Mouse (Mus musculus): ENCODE measurements around the gene Matn1.
A peak's percentile ranks its signal among the peaks of the same experiment; 100 is the strongest.

Gene Matn1

GRCm38 (mm10) chr4:130916639-130917038 lies 27.5 kb upstream of the Matn1 start:
- DNase-seq (ENCODE audit: low read depth in 2 of 2, low spot score in 2 of 2): no peak

- DNase-seq (ENCODE audit: low read depth in 2 of 2, low spot score in 2 of 2): no peak
These were observed 26.6 kb upstream of the Matn1 start for GRCm38 (mm10) chr4:130917564-130917963.

DNA sequence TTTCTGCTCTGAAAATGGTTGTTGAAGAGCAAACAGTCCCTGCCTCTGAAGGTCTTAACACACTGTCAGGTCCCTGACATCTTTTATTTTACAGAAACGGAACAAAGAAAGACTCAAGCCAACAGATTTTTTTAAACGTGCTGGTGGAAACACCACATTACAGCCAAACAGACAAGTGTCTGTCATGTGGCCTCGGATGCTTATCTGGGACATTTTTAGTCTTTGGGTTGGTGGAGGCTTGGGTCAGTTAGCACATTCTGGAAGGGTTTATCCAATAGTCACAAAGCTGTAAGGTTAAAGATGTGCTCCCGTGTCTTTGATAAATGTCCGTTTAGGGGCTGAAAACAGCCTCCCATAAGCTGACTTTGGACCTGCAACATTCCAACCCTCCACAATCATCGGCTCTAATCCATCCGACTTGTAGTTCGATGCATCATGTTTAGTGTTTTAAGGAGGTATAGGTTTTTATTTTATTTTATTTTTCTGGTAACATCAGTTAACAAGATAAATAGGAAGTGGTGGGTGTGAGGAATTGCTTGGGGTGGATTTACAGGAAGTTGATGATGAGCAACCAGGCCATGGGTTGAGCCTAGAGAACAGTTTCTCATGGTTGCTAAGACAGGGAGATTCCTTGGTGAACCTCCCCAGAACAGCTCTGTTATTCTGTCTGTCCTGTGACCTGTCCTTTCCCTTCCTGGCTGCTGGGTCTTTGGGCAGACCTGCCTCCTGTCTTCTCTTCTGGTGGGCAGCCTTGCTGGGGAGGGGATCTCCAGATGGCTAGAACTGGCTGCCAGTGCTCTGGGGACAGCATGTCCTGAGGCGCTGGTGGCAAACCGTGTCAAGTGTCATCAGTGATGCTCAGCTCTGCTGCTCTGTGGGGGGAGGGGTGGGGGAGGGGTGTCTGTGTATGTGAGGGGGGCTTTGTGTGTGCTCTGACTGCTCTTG lies 25.1 kb upstream of the Matn1 start:
- DNase-seq (ENCODE audit: low read depth in 2 of 2, low spot score in 2 of 2): no peak

DNA sequence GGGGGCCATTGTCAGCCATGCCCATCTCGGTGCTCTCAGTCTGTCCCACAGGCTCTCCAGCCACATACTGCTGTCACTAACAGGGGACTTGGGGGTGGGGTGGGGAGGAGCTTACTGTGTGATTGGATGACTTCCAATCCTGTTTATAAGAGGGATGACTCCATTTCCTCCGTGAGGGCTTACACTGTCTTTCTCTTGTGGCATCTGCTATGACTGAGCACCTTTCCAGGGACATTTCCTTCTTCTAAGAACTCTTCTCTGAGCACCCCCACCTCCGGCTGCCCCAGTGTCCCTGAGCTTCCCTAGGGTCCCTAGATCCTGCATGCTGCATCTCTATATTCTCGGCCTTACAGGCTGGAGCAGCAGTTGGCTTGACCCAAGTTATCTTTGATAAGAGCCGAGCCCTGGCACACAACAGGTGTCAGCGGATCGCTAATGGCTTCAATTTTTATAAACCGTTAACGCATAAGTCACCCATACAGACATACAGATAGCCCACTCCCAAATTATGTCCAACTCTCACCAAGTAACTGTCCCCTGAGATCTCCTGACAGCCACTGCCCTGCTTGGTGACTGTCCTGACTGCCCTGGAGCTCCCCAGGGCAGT lies 24.3 kb upstream of the Matn1 start:
- DNase-seq (ENCODE audit: low read depth in 2 of 2, low spot score in 2 of 2): no peak

GRCm38 (mm10) chr4:130920951-130921693 lies 23.1 kb upstream of the Matn1 start:
- peak; percentile 55 to 67 for DNase-seq (ENCODE audit: low read depth in 2 of 2, low spot score in 2 of 2)

DNA sequence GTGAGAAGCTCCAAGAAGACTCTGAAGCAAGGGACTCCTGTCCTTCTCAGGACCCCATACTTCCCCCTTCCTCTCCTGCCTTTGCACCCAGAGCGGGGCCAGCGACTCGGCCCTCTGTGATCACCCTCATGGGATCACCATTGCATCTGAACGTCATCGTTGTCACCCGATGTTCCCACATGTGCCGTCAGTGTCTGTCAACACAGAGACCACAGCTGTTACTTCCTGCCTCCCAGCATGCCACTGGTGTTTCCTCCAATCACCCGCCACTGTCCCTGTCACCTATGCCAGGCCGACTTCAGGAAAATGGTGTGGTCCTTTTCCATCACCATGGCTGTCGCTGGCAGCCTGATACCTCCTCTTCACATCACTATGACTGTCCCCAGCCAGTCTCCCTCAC lies 22.2 kb upstream of the Matn1 start:
- DNase-seq (ENCODE audit: low read depth in 2 of 2, low spot score in 2 of 2): peak in 1 of 2 experiments; percentile 38

DNA sequence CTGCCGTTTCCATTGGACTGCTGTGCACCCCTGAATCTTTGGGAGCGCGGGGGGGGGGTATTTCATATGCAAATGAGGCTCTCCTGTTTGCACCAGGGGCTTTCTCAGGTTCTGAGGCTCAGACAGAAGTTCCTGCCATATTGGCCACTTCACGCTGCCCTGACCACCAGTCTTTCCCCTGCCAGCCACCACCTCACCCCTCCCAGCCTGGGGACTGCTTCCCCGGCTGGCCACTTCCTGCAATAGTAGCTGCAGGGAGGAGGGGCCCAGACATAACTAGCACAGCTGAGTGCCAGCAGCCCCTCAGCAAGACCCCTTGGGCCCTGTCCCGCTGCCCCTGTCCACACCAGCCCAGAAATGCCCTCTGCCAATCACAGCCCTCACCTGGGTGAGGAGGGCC lies 17.9 kb upstream of the Matn1 start:
- DNase-seq (ENCODE audit: low read depth in 2 of 2, low spot score in 2 of 2): no peak

- no peak for DNase-seq (ENCODE audit: low read depth in 2 of 2, low spot score in 2 of 2)
These were observed 16.4 kb upstream of the Matn1 start for GRCm38 (mm10) chr4:130927821-130928220.

DNA sequence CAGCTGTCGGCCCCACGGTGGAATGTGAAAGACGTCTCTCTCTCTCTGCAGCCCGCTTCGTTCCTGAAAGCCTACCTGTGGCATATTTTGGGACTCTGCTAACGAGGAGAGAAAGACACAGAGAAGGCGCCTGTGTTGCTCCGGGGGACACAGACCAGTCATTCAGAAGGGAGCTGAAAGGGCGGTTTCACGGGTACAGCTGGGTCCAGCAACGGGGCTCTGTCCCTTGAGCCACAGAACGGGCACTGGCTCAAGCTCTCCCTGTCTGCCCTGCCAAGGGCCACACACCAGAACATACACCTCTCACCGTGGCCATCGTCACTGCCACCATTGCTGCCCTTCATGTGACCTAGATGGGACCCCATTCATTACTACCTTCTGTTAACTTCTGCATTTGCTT lies 1.5 kb upstream of the Matn1 start:
- DNase-seq (ENCODE audit: low read depth in 2 of 2, low spot score in 2 of 2): no peak

GRCm38 (mm10) chr4:130944779-130945178 lies 594 bp downstream of the Matn1 start:
- DNase-seq (ENCODE audit: low read depth in 2 of 2, low spot score in 2 of 2): no peak

GRCm38 (mm10) chr4:130947094-130947647 lies 3.0 kb downstream of the Matn1 start:
- peak in 1 of 2 experiments; percentile 45 for DNase-seq (ENCODE audit: low read depth in 2 of 2, low spot score in 2 of 2)

DNA sequence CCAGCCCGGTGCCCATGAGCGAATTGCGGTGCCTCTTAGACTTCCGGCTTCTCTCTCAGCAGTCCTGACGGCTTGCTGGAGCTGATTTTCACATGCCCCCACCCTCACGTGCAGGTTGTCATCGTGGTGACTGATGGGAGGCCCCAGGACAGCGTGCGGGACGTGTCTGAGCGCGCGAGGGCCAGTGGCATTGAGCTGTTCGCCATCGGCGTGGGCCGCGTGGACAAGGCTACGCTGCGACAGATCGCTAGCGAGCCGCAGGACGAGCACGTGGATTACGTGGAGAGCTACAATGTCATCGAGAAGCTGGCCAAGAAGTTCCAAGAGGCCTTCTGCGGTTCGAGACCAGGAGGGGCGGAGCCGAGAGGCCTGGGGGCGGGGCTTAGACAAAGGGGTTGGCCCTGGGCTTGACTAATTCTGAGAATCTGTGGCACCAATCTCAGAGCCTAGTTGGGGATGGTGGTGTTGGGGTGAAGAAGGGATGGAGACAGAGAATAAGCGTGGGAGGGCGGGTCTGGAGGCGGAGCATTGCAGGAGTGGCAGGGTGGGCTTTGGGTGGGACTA lies 5.7 kb downstream of the Matn1 start:
- DNase-seq (ENCODE audit: low read depth in 2 of 2, low spot score in 2 of 2): no peak

- peak; percentile 31 to 53 for DNase-seq (ENCODE audit: low read depth in 2 of 2, low spot score in 2 of 2)
These were observed 8.3 kb downstream of the Matn1 start for GRCm38 (mm10) chr4:130952531-130952930.

GRCm38 (mm10) chr4:130957156-130957555 lies 13.0 kb downstream of the Matn1 start:
- no peak for DNase-seq (ENCODE audit: low read depth in 2 of 2, low spot score in 2 of 2)

- DNase-seq (ENCODE audit: low read depth in 2 of 2, low spot score in 2 of 2): no peak
These were observed 14.6 kb downstream of the Matn1 start for GRCm38 (mm10) chr4:130958812-130959211.

DNA sequence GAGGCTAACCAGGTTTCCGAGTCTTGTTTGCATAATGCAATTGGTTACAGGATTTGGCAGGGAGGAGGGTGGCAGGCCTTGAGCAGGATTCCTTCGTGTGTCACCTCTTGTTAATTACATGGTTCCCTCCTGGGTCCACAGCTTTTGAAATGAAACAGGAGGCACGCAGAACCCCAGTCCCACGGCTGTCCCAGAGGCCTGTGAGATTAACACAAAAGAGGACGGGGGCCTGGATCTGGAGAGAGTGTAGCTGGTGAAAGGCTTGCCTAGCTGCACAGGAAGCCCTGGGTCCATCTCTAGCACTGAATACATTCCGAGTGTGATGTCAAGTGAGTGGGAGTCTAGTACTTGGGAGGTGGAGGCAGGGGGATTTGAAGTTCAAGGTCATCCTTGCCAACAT lies 15.5 kb downstream of the Matn1 start:
- no peak for DNase-seq (ENCODE audit: low read depth in 2 of 2, low spot score in 2 of 2)

DNA sequence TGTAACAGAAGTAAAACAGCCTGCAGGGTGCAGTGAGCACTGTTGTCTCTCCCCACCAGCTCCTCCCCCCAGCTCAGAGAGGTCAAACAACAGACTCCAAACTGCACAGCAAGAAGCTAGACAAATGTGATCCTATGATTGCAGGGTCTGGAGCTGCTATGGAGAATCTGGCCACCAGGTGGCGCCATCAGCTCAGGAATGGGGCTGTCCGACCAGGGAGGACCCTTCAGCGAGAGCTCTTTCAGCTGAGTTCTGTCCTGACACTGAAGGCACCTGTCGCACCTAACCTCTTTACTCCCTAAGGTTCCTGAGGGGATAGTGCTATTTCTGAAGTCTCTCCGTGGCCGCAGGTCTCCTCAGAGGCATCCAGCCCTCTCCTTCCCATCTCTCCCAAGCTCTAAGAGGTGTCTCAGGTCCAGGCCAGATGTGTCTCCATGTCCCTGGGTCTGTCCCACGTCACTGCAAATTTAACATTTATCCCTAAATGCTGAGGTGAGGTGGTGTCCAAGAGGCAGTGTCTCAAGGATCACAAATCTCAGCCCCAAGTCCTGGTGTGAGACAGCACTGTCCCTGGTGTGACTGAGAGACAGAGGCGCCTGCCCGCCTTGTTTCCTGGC lies 16.0 kb downstream of the Matn1 start:
- peak; percentile 74 to 81 for DNase-seq (ENCODE audit: low read depth in 2 of 2, low spot score in 2 of 2)

DNA sequence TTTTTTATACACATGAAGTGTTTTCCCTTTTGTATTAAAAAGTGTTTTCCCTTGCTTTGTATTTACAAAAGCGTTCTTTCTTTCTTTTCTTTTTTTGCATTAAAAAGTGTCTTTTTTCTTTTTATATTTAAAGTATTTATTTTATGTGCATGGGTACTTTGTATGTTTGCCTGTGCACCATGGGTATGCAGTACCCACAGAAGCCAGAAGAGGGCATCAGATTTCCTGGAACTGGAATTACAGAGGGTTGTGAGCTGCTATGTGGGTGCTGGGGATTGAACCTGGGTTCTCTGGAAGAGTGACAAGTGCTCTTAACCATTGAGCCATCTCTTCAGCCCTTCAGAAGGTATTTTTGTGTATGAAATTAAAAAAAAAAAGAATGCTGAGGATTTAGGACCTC lies 27.1 kb downstream of the Matn1 start:
- no peak for DNase-seq (ENCODE audit: low read depth in 2 of 2, low spot score in 2 of 2)

GRCm38 (mm10) chr4:130972421-130972829 lies 28.2 kb downstream of the Matn1 start:
- no peak for DNase-seq (ENCODE audit: low read depth in 2 of 2, low spot score in 2 of 2)

DNA sequence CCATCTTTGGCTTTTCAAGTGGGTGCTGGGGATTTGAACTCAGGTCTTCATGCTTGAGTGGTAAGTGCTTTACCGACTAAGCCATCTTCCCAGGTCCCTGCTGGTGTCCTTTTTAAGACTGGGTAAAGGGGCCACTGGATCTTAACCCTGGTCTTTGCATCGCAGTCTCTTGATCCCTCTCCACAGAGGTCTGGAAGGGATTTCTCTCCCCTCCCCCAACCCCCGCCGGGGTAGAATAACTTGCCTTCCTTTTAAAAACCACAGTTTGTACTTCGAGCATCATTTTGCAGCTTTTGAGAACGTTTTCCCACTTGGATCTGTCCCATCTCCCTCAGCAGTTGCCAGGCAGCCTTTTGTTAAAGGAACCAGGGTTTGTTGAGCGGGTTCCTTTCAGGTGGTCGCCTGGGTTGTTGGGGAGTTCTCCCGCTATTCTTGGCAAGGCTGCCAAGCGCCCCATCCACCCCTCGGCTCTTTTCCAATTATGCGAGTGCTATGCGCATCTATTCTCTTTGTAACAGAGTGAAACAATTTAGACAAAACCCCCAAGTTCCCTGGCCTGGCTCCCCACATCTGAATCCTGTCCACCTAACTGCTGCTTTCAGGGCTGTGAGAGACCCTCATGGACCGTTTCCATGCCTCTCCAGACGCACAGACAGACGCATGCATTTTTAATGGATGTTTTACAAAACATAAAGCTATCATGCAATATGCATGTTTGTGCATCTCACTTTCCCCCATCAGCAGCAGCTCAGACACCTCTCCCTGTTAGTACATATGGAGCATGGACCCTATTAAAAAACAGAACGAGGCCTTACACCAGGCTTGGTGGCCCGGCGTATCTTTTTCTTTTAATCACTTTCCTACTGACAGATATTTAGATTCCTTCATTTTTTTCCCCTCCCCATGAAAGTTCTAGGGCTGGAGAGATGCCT lies 29.4 kb downstream of the Matn1 start:
- DNase-seq (ENCODE audit: low read depth in 2 of 2, low spot score in 2 of 2): no peak
